19 mouse cellular contexts compared by ENCODE assay signal in the genomic region with DNA sequence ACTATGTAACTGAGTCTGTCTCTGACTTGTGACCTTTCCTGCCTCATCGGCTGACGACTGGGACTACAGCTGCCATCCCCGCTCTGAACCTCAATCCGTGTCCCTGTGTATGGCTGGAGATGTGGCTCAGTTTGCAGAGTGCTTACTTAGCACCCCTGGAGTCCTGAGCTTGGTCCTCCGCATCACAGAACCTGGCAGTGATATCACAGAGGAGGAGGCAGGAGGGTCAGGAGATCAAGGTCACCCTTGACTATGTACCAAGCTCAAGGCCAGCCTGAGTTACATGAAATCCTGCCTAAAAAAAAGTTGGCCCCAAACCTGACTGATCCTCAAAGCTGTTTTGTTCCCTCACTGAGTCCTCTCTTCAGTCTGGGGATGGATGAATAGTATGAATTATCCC. TPM values are rescaled to one million over a fixed set of nuclear protein-coding genes. Genes with fewer than 3 reads are reported as not detected.
"Had no signal": no experiment of that assay in that cellular context is flagged by ENCODE, and none has a peak within 500 bp of the region (broad histone marks: within the 10 kb centered on the region; RNA-seq: fewer than 3 reads in every experiment).

No protein-coding gene starts in this region.

- H3K36me3 ChIP-seq: kidney, embryonic 15.5 days; limb, embryonic 10.5 days; lung, embryonic 15.5 days; midbrain, embryonic 15.5 days; neural tube, embryonic 12.5 days had no signal

- H3K4me2 ChIP-seq: kidney, embryonic 15.5 days; lung, embryonic 15.5 days; midbrain, embryonic 11.5 days; midbrain, embryonic 15.5 days; neural tube, embryonic 12.5 days had no signal

- ATAC-seq: intestine, embryonic 16.5 days; midbrain, embryonic 15.5 days had no signal

- H3K4me3 ChIP-seq: kidney, embryonic 15.5 days; limb, embryonic 10.5 days; lung, embryonic 15.5 days; megakaryocyte, embryonic 14.5 days; midbrain, embryonic 15.5 days; neural tube, embryonic 12.5 days had no signal

- H3K9ac ChIP-seq: kidney, embryonic 15.5 days; lung, embryonic 15.5 days; midbrain, embryonic 15.5 days; neural tube, embryonic 12.5 days had no signal

- DNase-seq: kidney, adult 2 months; kidney, postnatal 14 days; lung, postnatal 14 days; right cerebral cortex, postnatal 4 days; spleen, adult 18-20 months; thymus, adult 2 months; thymus, postnatal 25 days had no signal

- H3K27ac ChIP-seq: kidney, embryonic 15.5 days; limb, embryonic 10.5 days; lung, embryonic 15.5 days; macrophage; midbrain, embryonic 15.5 days; neural tube, embryonic 12.5 days had no signal

- H3K9me3 ChIP-seq: kidney, embryonic 15.5 days; limb, embryonic 10.5 days; lung, embryonic 15.5 days; megakaryocyte, embryonic 14.5 days; midbrain, embryonic 15.5 days; neural tube, embryonic 12.5 days had no signal

RNA-seq across cellular contexts. Expression of a gene that starts 0.7 kb away (rescaled TPM):
- total RNA-seq: monocyte, adult 5-6 weeks; neutrophil, adult 5-6 weeks had no signal
- polyA plus RNA-seq: macrophage had no signal

RNA-seq across cellular contexts. Expression of a gene that starts 6.5 kb away (rescaled TPM):
- total RNA-seq: monocyte, adult 5-6 weeks had no signal
- polyA plus RNA-seq: macrophage had no signal

RNA-seq across cellular contexts. Expression of a gene that starts 18.8 kb away (rescaled TPM):
- total RNA-seq: left cerebral cortex, postnatal 10 days; monocyte, adult 5-6 weeks; neutrophil, adult 5-6 weeks had no signal
- polyA plus RNA-seq: macrophage; midbrain, embryonic 15.5 days had no signal
